Mouse (Mus musculus): ENCODE measurements around the gene 3110040N11Rik.

Gene 3110040N11Rik

GRCm38 (mm10) chr7:81762180-81763109 is 26.8 kb downstream of the 3110040N11Rik start, which contains the start of gene Ramac:
Gene Ramac (plus strand): TSS chr7:81762925.
- H3K4me3 ChIP-seq (replicated peaks; ENCODE audit: low read length): peak within 1 kb of the TSS; percentile 97
- TF ChIP-seq NANOG (IDR thresholded peaks at IDR 0.05; ENCODE audit: borderline replicate concordance, low read length) (no peak), CTCF (conservative IDR thresholded peaks at IDR 0.05; ENCODE audit: low read length) (peak; percentile 28; the same call in 1 of the 2 replicates)
- H3K4me1 ChIP-seq (replicated peaks; ENCODE audit: low read depth, low read length): peaks cover 22% of the 10 kb centered on the region
- peaks cover 4% of the 10 kb centered on the region for H3K36me3 ChIP-seq (ENCODE audit: insufficient read depth, low read length)
- no peaks in the 10 kb centered on the region for H3K27me3 ChIP-seq (ENCODE audit: insufficient read depth, low read length)
- no peaks in the 10 kb centered on the region for H3K9me3 ChIP-seq (ENCODE audit: low read length)

GRCm38 (mm10) chr7:81747956-81748355 is 41.3 kb downstream of the 3110040N11Rik start:
- Histone ChIP-seq H3K4me3 (replicated peaks; ENCODE audit: low read length) (no peak overlapping the region), H3K4me1 (replicated peaks; ENCODE audit: low read depth, low read length) (no peaks in the 10 kb centered on the region), H3K36me3 (ENCODE audit: insufficient read depth, low read length) (no peaks in the 10 kb centered on the region), H3K9me3 (ENCODE audit: low read length) (0 out of 2 replicates have a peak, but pooled peaks cover 4% of the 10 kb centered on the region), H3K27me3 (ENCODE audit: insufficient read depth, low read length) (no peaks in the 10 kb centered on the region)
- no peak for TF ChIP-seq CTCF (conservative IDR thresholded peaks at IDR 0.05; ENCODE audit: low read length)

- TF ChIP-seq CTCF (conservative IDR thresholded peaks at IDR 0.05; ENCODE audit: low read length) (no peak), NANOG (IDR thresholded peaks at IDR 0.05; ENCODE audit: borderline replicate concordance, low read length) (no peak), POU5F1 (IDR thresholded peaks at IDR 0.05; ENCODE audit: borderline replicate concordance, low read length) (no peak)
- no peaks in the 10 kb centered on the region for H3K4me1 ChIP-seq (replicated peaks; ENCODE audit: low read depth, low read length)
- H3K4me3 ChIP-seq (replicated peaks; ENCODE audit: low read length): no peak overlapping the region
- H3K27me3 ChIP-seq (ENCODE audit: insufficient read depth, low read length): no peaks in the 10 kb centered on the region
- H3K9me3 ChIP-seq (ENCODE audit: low read length): 0 out of 2 replicates have a peak, but pooled peaks cover 4% of the 10 kb centered on the region
- H3K36me3 ChIP-seq (ENCODE audit: insufficient read depth, low read length): no peaks in the 10 kb centered on the region
Measured at GRCm38 (mm10) chr7:81744145-81744544, 45.1 kb downstream of the 3110040N11Rik start.

GRCm38 (mm10) chr7:81740010-81740409 is 49.3 kb downstream of the 3110040N11Rik start:
- Histone ChIP-seq H3K4me1 (replicated peaks; ENCODE audit: low read depth, low read length) (no peaks in the 10 kb centered on the region), H3K36me3 (ENCODE audit: insufficient read depth, low read length) (no peaks in the 10 kb centered on the region), H3K27me3 (ENCODE audit: insufficient read depth, low read length) (no peaks in the 10 kb centered on the region), H3K9me3 (ENCODE audit: low read length) (no peaks in the 10 kb centered on the region), H3K4me3 (replicated peaks; ENCODE audit: low read length) (no peak overlapping the region)
- TF ChIP-seq CTCF (conservative IDR thresholded peaks at IDR 0.05; ENCODE audit: low read length) (no peak), POU5F1 (IDR thresholded peaks at IDR 0.05; ENCODE audit: borderline replicate concordance, low read length) (no peak), NANOG (IDR thresholded peaks at IDR 0.05; ENCODE audit: borderline replicate concordance, low read length) (no peak)

GRCm38 (mm10) chr7:81738720-81739385 is 50.4 kb downstream of the 3110040N11Rik start:
- Histone ChIP-seq H3K9me3 (ENCODE audit: low read length) (no peaks in the 10 kb centered on the region), H3K4me3 (replicated peaks; ENCODE audit: low read length) (no peak overlapping the region), H3K4me1 (replicated peaks; ENCODE audit: low read depth, low read length) (no peaks in the 10 kb centered on the region), H3K36me3 (ENCODE audit: insufficient read depth, low read length) (no peaks in the 10 kb centered on the region), H3K27me3 (ENCODE audit: insufficient read depth, low read length) (no peaks in the 10 kb centered on the region)
- TF ChIP-seq CTCF (conservative IDR thresholded peaks at IDR 0.05; ENCODE audit: low read length) (no peak), POU5F1 (IDR thresholded peaks at IDR 0.05; ENCODE audit: borderline replicate concordance, low read length) (no peak)

GRCm38 (mm10) chr7:81735300-81736048 is 53.8 kb downstream of the 3110040N11Rik start:
- Histone ChIP-seq H3K9me3 (ENCODE audit: low read length) (no peaks in the 10 kb centered on the region), H3K27me3 (ENCODE audit: insufficient read depth, low read length) (no peaks in the 10 kb centered on the region), H3K4me3 (replicated peaks; ENCODE audit: low read length) (no peak overlapping the region), H3K4me1 (replicated peaks; ENCODE audit: low read depth, low read length) (no peaks in the 10 kb centered on the region), H3K36me3 (ENCODE audit: insufficient read depth, low read length) (no peaks in the 10 kb centered on the region)
- TF ChIP-seq POU5F1 (IDR thresholded peaks at IDR 0.05; ENCODE audit: borderline replicate concordance, low read length) (no peak), NANOG (IDR thresholded peaks at IDR 0.05; ENCODE audit: borderline replicate concordance, low read length) (no peak), CTCF (conservative IDR thresholded peaks at IDR 0.05; ENCODE audit: low read length) (no peak)

- TF ChIP-seq NANOG (IDR thresholded peaks at IDR 0.05; ENCODE audit: borderline replicate concordance, low read length) (no peak), POU5F1 (IDR thresholded peaks at IDR 0.05; ENCODE audit: borderline replicate concordance, low read length) (no peak), CTCF (conservative IDR thresholded peaks at IDR 0.05; ENCODE audit: low read length) (no peak)
- Histone ChIP-seq H3K36me3 (ENCODE audit: insufficient read depth, low read length) (no peaks in the 10 kb centered on the region), H3K4me1 (replicated peaks; ENCODE audit: low read depth, low read length) (no peaks in the 10 kb centered on the region), H3K27me3 (ENCODE audit: insufficient read depth, low read length) (no peaks in the 10 kb centered on the region), H3K4me3 (replicated peaks; ENCODE audit: low read length) (no peak overlapping the region), H3K9me3 (ENCODE audit: low read length) (no peaks in the 10 kb centered on the region)
Measured at GRCm38 (mm10) chr7:81732183-81733089, 56.8 kb downstream of the 3110040N11Rik start.
